Mouse (Mus musculus) limb, embryonic 15.5 days (tissue): ENCODE results near the gene Cdh24. TPM values are rescaled to one million over a fixed set of nuclear protein-coding genes. Genes with fewer than 3 reads are reported as not detected.

ENCODE experiments used
- ATAC-seq: fragments of 200-750 bp; cut with Nextera tagmentation; 2 replicates; pipeline ENCODE4 v1.8.0; 2017; ENCODE audit warnings: low read depth, moderate TSS enrichment; ENCODE audit not compliant: insufficient number of reproducible peaks, low FRiP score, low TSS enrichment
- H3K27ac ChIP-seq: fragments of 300-500 bp; sonication (generic); 2 replicates; pipeline ENCODE4 v1.5.1; 2015; ENCODE audit warnings: moderate library complexity, mild to moderate bottlenecking, inconsistent platforms
- H3K27me3 ChIP-seq: fragments of 300-500 bp; sonication (generic); 2 replicates; pipeline ENCODE4 v1.6.1; 2015; ENCODE audit warnings: inconsistent platforms
- H3K36me3 ChIP-seq: fragments of 300-500 bp; sonication (generic); 2 replicates; pipeline ENCODE4 v1.6.1; 2015; ENCODE audit warnings: inconsistent platforms
- H3K4me1 ChIP-seq: fragments of 300-500 bp; sonication (generic); 2 replicates; pipeline ENCODE4 v1.6.1; 2015; ENCODE audit warnings: inconsistent platforms
- H3K4me2 ChIP-seq: fragments of 300-500 bp; sonication (generic); 2 replicates; pipeline ENCODE4 v1.6.1; 2015; ENCODE audit warnings: mild to moderate bottlenecking, inconsistent platforms
- H3K4me3 ChIP-seq: fragments of 300-500 bp; sonication (generic); 2 replicates; pipeline ENCODE4 v1.5.1; 2015; ENCODE audit warnings: mild to moderate bottlenecking, inconsistent platforms
- H3K9ac ChIP-seq: fragments of 300-500 bp; sonication (generic); 2 replicates; pipeline ENCODE4 v1.6.1; 2015; ENCODE audit warnings: inconsistent platforms
- H3K9me3 ChIP-seq: fragments of 300-500 bp; sonication (generic); 2 replicates; pipeline ENCODE4 v1.6.1; 2016; ENCODE audit warnings: inconsistent platforms
- WGBS: fragments of 180-500 bp; shearing (Covaris S2); methylation state at CpG from one replicate; pipeline ENCODE4 v1.1.7; 2015; 5-methylcytosine and 5-hydroxymethylcytosine counted together
- polyA plus RNA-seq: library from polyadenylated mRNA; unstranded; fragments of >200 nt; fragmentation: Nextera tagmentation; extraction: Ambion mirVana; gene quantifications from 2 replicates; pipeline ENCODE4 v1.2.1, GENCODE M21; 2015

Cdh24 gene
- polyA plus RNA-seq, 1 experiment from 2014 or later, result 4.2 TPM

- WGBS, result 83% methylated on average over 2 of the region's 2 CpGs
- H3K4me2 ChIP-seq, result no peak overlapping the region
- no peaks in the 10 kb centered on the region for H3K4me1 ChIP-seq
- H3K9me3 ChIP-seq, result no peaks in the 10 kb centered on the region
- no peak for ATAC-seq
- no peak overlapping the region for H3K4me3 ChIP-seq
- no peak overlapping the region for H3K9ac ChIP-seq
- no peak overlapping the region for H3K27ac ChIP-seq
- no peaks in the 10 kb centered on the region for H3K27me3 ChIP-seq
- peaks cover 95% of the 10 kb centered on the region for H3K36me3 ChIP-seq
Measured at GRCm38 (mm10) chr14:54660009-54660408, 18.8 kb upstream of the Cdh24 start.

- Histone ChIP-seq H3K9me3 (no peaks in the 10 kb centered on the region), H3K27ac (peak overlapping the region; percentile 78), H3K4me1 (peaks cover 36% of the 10 kb centered on the region), H3K36me3 (peaks cover 61% of the 10 kb centered on the region), H3K4me3 (peak overlapping the region; percentile 62), H3K27me3 (no peaks in the 10 kb centered on the region), H3K9ac (peak overlapping the region; percentile 54), H3K4me2 (peak overlapping the region; percentile 69)
- peak; percentile 80 for ATAC-seq
- under 1% methylated on average over 11 of the region's 12 CpGs for WGBS
Measured at GRCm38 (mm10) chr14:54653496-54653895, 12.3 kb upstream of the Cdh24 start.

- H3K9me3 ChIP-seq, result no peaks in the 10 kb centered on the region
- H3K9ac ChIP-seq, result peak overlapping the region; percentile 54
- H3K27me3 ChIP-seq, result no peaks in the 10 kb centered on the region
- WGBS, result 2% methylated on average over 6 of the region's 7 CpGs
- H3K4me2 ChIP-seq, result peak overlapping the region; percentile 69
- peaks cover 36% of the 10 kb centered on the region for H3K4me1 ChIP-seq
- H3K27ac ChIP-seq, result peak overlapping the region; percentile 78; the same call in 1 of the 2 replicates
- H3K36me3 ChIP-seq, result peaks cover 61% of the 10 kb centered on the region
- no peak for ATAC-seq
- peak overlapping the region; percentile 62 for H3K4me3 ChIP-seq
Measured at GRCm38 (mm10) chr14:54652787-54653186, 11.6 kb upstream of the Cdh24 start.

GRCm38 (mm10) chr14:54651556-54651955, 10.4 kb upstream of the Cdh24 start:
- Histone ChIP-seq H3K4me3 (0 out of 2 replicates have a peak overlapping the region, but pooled peaks have one; percentile 4), H3K36me3 (peaks cover 61% of the 10 kb centered on the region), H3K27ac (peak overlapping the region; percentile 50), H3K9ac (no peak overlapping the region), H3K4me1 (peaks cover 36% of the 10 kb centered on the region), H3K9me3 (no peaks in the 10 kb centered on the region), H3K27me3 (no peaks in the 10 kb centered on the region), H3K4me2 (no peak overlapping the region)
- ATAC-seq, result no peak
- 84% methylated on average over 4 of the region's 4 CpGs for WGBS

GRCm38 (mm10) chr14:54650621-54651454, 9.7 kb upstream of the Cdh24 start:
- Histone ChIP-seq H3K4me3 (0 out of 2 replicates have a peak overlapping the region, but pooled peaks have one; percentile 4), H3K4me2 (no peak overlapping the region), H3K27ac (peak overlapping the region; percentile 50), H3K4me1 (peaks cover 36% of the 10 kb centered on the region), H3K9ac (no peak overlapping the region), H3K9me3 (no peaks in the 10 kb centered on the region), H3K36me3 (peaks cover 61% of the 10 kb centered on the region), H3K27me3 (no peaks in the 10 kb centered on the region)
- peak; percentile 45 for ATAC-seq
- 58% methylated on average over 23 of the region's 23 CpGs for WGBS

GRCm38 (mm10) chr14:54647900-54648299, 6.7 kb upstream of the Cdh24 start:
- no peaks in the 10 kb centered on the region for H3K9me3 ChIP-seq
- no peak overlapping the region for H3K27ac ChIP-seq
- H3K4me3 ChIP-seq, result no peak overlapping the region
- ATAC-seq, result no peak
- no peaks in the 10 kb centered on the region for H3K27me3 ChIP-seq
- peaks cover 31% of the 10 kb centered on the region for H3K4me1 ChIP-seq
- H3K4me2 ChIP-seq, result no peak overlapping the region
- WGBS, result 80% methylated on average over 4 of the region's 4 CpGs
- no peak overlapping the region for H3K9ac ChIP-seq
- H3K36me3 ChIP-seq, result peaks cover 85% of the 10 kb centered on the region

- no peak overlapping the region for H3K4me3 ChIP-seq
- 91% methylated on average over 8 of the region's 8 CpGs for WGBS
- no peak for ATAC-seq
Measured at GRCm38 (mm10) chr14:54646898-54647636, 5.9 kb upstream of the Cdh24 start.

GRCm38 (mm10) chr14:54646455-54646854, 5.3 kb upstream of the Cdh24 start:
- Histone ChIP-seq H3K4me2 (no peak overlapping the region), H3K27me3 (no peaks in the 10 kb centered on the region), H3K4me1 (peaks cover 17% of the 10 kb centered on the region), H3K4me3 (no peak overlapping the region), H3K36me3 (peaks cover 89% of the 10 kb centered on the region), H3K9ac (no peak overlapping the region), H3K27ac (no peak overlapping the region), H3K9me3 (no peaks in the 10 kb centered on the region)
- WGBS, result 94% methylated on average over 17 of the region's 17 CpGs
- no peak for ATAC-seq

More at GRCm38 (mm10) chr14:54646898-54647636, 5.9 kb upstream of the Cdh24 start:
- Histone ChIP-seq H3K9me3 (no peaks in the 10 kb centered on the region), H3K27me3 (no peaks in the 10 kb centered on the region), H3K36me3 (peaks cover 93% of the 10 kb centered on the region), H3K9ac (no peak overlapping the region), H3K4me2 (no peak overlapping the region), H3K4me1 (peaks cover 22% of the 10 kb centered on the region), H3K27ac (no peak overlapping the region)

GRCm38 (mm10) chr14:54644294-54644693, 3.1 kb upstream of the Cdh24 start:
- no peaks in the 10 kb centered on the region for H3K27me3 ChIP-seq
- no peak overlapping the region for H3K27ac ChIP-seq
- peaks cover 70% of the 10 kb centered on the region for H3K36me3 ChIP-seq
- H3K9ac ChIP-seq, result no peak overlapping the region
- no peak for ATAC-seq
- no peak overlapping the region for H3K4me2 ChIP-seq
- no peaks in the 10 kb centered on the region for H3K9me3 ChIP-seq
- H3K4me1 ChIP-seq, result peaks cover 13% of the 10 kb centered on the region
- no peak overlapping the region for H3K4me3 ChIP-seq
- 85% methylated on average over 9 of the region's 9 CpGs for WGBS

- Histone ChIP-seq H3K36me3 (peaks cover 69% of the 10 kb centered on the region), H3K4me2 (no peak overlapping the region), H3K9ac (no peak overlapping the region), H3K9me3 (no peaks in the 10 kb centered on the region), H3K4me3 (no peak overlapping the region), H3K27ac (no peak overlapping the region; the same call in 1 of the 2 replicates), H3K27me3 (no peaks in the 10 kb centered on the region), H3K4me1 (peaks cover 17% of the 10 kb centered on the region)
- 80% methylated on average over 2 of the region's 2 CpGs for WGBS
- no peak for ATAC-seq
Measured at GRCm38 (mm10) chr14:54643011-54643410, 1.8 kb upstream of the Cdh24 start.

GRCm38 (mm10) chr14:54642224-54642944, 1.2 kb upstream of the Cdh24 start:
- H3K4me3 ChIP-seq, result no peak overlapping the region
- peaks cover 17% of the 10 kb centered on the region for H3K4me1 ChIP-seq
- 76% methylated on average over 25 of the region's 25 CpGs for WGBS
- peaks cover 69% of the 10 kb centered on the region for H3K36me3 ChIP-seq
- H3K27me3 ChIP-seq, result no peaks in the 10 kb centered on the region
- no peaks in the 10 kb centered on the region for H3K9me3 ChIP-seq
- no peak for ATAC-seq
- H3K27ac ChIP-seq, result peak overlapping the region; percentile 43; the same call in 1 of the 2 replicates
- no peak overlapping the region for H3K9ac ChIP-seq
- no peak overlapping the region for H3K4me2 ChIP-seq
